Mouse (Mus musculus) cortical plate, adult 2 months (tissue): ENCODE results near the gene Sirt5. TPM values are rescaled to one million over a fixed set of nuclear protein-coding genes. Genes with fewer than 3 reads are reported as not detected.
A peak's percentile ranks its signal among the peaks of the same experiment; 100 is the strongest.

Source experiments
- H3K27ac ChIP-seq: fragments of 200-500 bp; 2 replicates; pipeline ENCODE4 v1.5.1; 2012; ENCODE audit warnings: low read length, control low read depth, inconsistent platforms; ENCODE audit not compliant: insufficient read depth
- H3K4me1 ChIP-seq: fragments of 200-500 bp; 2 replicates; pipeline ENCODE4 v1.6.1; 2011; ENCODE audit warnings: low read length; ENCODE audit not compliant: control insufficient read depth, insufficient read depth
- H3K4me3 ChIP-seq: fragments of 200-500 bp; 2 replicates; pipeline ENCODE4 v1.5.1; 2011; ENCODE audit warnings: mild to moderate bottlenecking, low read length, control low read depth; ENCODE audit not compliant: insufficient read depth
- CTCF ChIP-seq: fragments of 200-500 bp; IDR thresholded peaks from 2 replicates; pipeline ENCODE4 v1.5.1; 2011; ENCODE audit warnings: mild to moderate bottlenecking, control low read depth, low read length; ENCODE audit not compliant: insufficient read depth; ENCODE audit errors: extremely low read depth
- POLR2A ChIP-seq: fragments of 200-500 bp; IDR thresholded peaks from 2 replicates; pipeline ENCODE4 v1.6.1; 2011; ENCODE audit warnings: mild to moderate bottlenecking, low read length, control low read depth; ENCODE audit not compliant: insufficient read depth; ENCODE audit errors: extremely low read depth
- polyA plus RNA-seq: library from polyadenylated mRNA; depleted of rRNA; stranded (reverse); fragments of >200 nt; gene quantifications from 2 replicates; pipeline ENCODE4 v1.2.3, GENCODE M21; 2012

The Sirt5 gene
- polyA plus RNA-seq, 1 experiment, result 19.0 TPM

DNA sequence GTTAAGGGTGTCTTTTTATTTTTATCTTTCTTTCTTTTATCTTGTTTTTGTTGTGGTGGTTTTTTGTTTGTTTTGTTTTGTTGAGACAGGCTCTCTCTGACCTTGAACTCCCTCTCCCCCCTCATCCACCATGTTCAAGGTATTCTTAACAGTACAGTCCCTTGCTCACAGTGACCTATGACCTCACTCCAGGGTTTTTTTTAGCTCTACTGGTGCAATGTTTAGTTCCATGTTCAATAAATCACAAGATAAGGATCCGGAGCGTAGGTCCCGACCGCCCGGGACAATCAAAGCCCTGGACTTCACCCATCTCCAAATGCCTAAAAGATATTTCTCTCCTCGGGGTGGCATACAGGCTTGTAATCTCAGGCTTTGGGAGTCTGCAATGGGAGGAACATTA is 4.8 kb downstream of the Sirt5 start:
- Histone ChIP-seq H3K4me1 (peaks cover 2% of the 10 kb centered on the region), H3K27ac (no peak overlapping the region), H3K4me3 (no peak overlapping the region)
- no peak for TF ChIP-seq POLR2A
- TF ChIP-seq CTCF, result no peak

DNA sequence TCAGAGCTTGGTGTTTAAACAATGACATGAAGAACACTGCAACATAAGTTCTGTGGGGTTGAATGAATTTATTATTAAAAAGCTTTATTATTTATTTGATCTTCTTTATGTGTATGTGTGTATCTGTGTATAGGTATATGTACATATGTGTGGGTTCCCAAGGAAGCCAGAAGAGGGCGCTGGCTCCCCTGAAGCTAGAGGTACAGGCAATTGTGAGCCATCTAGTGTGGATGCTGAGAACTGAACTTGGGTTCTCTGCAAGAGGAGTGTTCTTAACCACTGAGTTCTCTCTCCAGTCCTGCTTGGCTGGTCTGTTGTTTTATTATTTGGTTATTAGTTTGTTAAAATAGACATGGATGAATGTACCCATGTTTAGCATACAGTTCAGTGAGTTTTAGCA is 7.6 kb downstream of the Sirt5 start:
- Histone ChIP-seq H3K27ac (no peak overlapping the region), H3K4me3 (no peak overlapping the region), H3K4me1 (no peaks in the 10 kb centered on the region)
- TF ChIP-seq CTCF, result no peak
- no peak for TF ChIP-seq POLR2A

DNA sequence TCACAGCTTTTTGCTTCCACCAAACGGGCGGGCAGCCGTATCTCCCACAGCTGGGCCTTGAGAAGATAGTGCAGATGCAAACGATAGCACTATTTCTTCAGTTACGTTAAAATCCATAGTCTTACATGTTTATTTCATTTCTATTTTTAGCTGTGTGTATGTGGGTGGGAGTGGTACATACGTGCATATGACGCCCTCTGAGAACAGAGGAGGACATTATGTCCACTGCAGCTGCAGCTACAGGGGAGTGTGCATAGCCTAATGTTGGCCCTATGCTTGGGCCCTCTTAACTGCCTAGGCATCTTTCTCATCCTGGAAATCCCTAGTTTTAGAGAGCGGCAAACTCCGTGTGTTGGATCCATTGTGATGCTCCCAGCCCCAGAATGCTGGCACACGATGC is 8.9 kb downstream of the Sirt5 start:
- H3K27ac ChIP-seq, result no peak overlapping the region
- H3K4me1 ChIP-seq, result no peaks in the 10 kb centered on the region
- TF ChIP-seq CTCF, result no peak
- TF ChIP-seq POLR2A, result no peak
- H3K4me3 ChIP-seq, result no peak overlapping the region

DNA sequence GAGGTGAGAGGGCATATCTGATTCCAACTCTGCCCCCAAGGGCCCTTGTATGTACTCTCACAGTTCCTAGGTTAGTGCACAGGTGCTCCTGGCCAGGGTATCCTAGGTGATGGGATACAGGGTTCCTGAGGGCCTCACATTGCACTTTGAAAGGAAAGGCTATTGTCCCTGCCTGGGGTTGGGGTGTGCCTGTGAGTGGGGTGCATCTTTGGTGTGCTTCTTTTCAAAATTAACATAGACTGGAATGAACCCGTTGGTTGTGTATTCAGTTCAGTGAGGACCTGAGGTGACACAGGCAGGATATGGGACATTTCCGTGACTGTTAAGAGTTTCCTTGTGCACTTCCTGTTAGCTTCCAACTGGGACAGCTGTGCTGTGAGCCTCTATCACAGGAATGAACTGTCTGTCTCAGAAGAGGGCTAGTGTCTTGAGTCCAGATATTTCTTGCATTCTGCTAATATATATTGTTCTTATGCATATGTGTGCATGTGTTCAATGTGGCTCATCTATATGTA is 9.7 kb downstream of the Sirt5 start:
- H3K27ac ChIP-seq, result no peak overlapping the region
- H3K4me3 ChIP-seq, result no peak overlapping the region
- no peak for TF ChIP-seq POLR2A
- H3K4me1 ChIP-seq, result no peaks in the 10 kb centered on the region

DNA sequence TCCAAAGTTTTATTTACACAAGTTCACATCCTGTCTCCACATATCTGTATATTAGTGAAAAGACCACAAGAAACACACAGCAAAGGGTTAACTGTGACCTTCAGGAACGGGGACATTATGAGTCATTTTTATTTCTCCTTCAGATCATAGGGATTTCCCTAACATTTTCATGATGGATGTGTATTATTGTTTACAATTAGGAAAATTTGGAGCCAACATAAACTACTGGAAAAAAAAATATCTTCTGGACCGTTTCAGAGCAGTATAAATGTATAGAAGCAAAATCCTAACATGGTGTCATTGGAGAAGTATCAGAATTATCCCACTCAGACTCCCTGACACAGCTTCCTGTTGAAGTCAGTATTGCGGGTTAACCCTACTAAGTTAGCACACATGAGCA is 14.7 kb downstream of the Sirt5 start:
- no peak overlapping the region for H3K27ac ChIP-seq
- TF ChIP-seq POLR2A, result no peak
- TF ChIP-seq CTCF, result no peak
- H3K4me3 ChIP-seq, result no peak overlapping the region
- no peaks in the 10 kb centered on the region for H3K4me1 ChIP-seq

DNA sequence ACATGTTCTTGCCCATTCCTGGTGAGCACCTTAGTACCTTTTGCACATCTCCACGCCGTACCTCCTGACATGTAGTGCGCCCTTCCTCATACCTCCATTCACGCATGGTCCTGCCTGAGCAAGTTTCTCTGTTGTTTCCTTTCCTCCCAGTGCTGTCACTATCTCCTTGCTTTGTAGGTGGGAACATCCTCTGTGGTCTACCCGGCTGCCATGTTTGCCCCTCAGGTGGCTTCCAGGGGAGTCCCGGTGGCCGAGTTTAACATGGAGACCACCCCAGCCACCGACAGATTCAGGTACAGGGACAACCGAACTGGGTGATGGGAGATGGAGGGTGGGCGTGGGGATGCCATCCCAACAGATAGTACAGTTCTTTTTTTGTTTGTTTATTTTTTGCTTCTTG is 20.0 kb downstream of the Sirt5 start:
- no peak for TF ChIP-seq POLR2A
- no peak for TF ChIP-seq CTCF

DNA sequence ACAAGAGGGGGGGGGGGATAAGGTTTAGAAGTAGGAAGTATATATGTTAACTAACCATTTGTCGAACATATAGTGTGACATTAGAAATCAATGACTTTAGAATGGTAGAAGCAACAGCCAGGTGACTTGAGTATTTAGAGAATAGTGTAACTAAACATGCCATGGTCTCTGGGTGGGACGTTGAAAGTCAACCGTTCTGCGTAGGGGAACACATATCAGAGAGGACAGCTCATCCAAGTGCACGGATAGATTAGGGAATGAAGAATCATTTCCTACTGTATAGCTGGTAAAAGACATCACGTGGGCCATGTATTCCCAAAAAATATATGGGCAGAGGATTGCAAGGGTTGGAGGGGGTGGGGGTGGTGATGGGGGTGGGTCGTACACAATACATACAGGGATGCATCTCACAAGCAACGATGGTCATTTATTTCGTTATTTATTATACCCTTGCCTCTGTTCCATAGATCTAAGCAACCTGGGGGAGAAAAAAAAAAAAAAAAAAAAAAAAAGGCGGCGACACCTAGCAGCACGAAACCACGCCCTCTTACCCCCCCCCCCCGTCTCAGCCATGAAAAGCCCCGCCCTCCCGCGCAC is 32.5 kb downstream of the Sirt5 start:
- no peak overlapping the region for H3K27ac ChIP-seq
- H3K4me1 ChIP-seq, result no peaks in the 10 kb centered on the region; the same call in none of the 2 replicates
- no peak for TF ChIP-seq POLR2A
- no peak for TF ChIP-seq CTCF
- H3K4me3 ChIP-seq, result peak overlapping the region; percentile 79; the same call in 1 of the 2 replicates

More for the DNA sequence above, 20.0 kb downstream of the Sirt5 start:
- no peaks in the 10 kb centered on the region for H3K4me1 ChIP-seq
- no peak overlapping the region for H3K4me3 ChIP-seq
- no peak overlapping the region for H3K27ac ChIP-seq

DNA sequence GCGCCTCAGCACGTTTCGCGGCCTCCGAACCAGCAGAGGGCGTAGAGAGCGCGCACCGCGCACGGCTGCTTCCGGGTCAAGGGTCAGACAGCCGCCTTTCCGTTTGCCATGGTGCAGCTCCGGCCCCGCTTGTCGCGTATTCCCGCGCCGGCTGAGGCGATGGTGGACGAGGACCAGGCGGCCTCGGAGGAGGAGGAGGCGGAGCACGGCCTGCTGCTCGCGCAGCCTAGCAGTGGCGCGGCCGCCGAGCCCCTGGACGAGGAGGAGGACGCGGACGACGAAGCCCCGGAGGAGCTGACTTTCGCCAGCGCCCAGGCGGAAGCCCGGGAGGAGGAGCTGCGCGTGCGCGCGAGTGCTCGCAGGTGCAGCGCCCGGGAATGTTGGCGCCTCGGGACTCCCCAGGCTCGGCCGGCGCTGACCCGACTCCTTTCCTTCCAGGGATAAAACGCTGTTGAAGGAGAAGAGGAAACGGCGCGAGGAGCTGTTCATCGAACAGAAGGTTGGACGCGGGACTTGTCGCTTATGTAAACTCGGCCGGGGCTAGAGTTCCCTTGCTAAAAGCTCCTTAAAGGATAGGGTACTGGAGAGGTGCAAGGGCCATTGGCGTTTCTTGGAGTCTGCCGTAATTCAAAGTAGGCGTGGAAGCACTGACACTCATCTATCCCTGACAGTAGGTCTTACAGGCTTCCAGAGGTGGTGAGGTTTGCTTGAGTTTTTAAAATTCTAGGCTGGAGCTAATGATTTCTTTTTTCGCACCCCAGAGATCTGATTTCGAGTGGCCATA is 33.2 kb downstream of the Sirt5 start, which contains the start of gene Nol7:
TSS of gene Nol7 (plus strand) at position 94 of the 784 bp plus-strand sequence.
- peak within 1 kb of the TSS; percentile 79 for H3K4me3 ChIP-seq
- H3K4me1 ChIP-seq, result no peaks in the 10 kb centered on the region; the same call in none of the 2 replicates
- peak within 1 kb of the TSS; percentile 96 for H3K27ac ChIP-seq
- peak; percentile 55 for TF ChIP-seq POLR2A
- peak; percentile 62 for TF ChIP-seq CTCF

DNA sequence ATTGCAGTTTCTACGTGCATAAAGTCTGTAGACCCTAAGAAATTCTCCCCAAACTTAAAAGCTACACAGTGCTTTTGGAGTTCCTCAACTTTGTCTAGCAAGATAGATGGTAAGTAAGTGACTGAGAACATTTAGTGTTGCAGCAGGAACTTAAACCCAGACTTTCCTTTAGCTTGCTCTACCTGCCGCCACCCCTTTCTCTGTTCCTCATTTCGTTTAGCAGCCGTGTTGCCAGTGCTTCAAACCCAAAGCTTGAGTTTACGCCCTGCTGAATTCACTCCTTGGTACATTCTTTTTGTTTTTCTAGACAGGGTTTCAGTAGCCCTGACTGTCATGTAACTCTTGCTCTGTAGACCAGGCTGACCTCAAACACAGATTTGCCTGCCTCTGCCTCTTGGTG is 34.3 kb downstream of the Sirt5 start:
- H3K4me3 ChIP-seq, result peak overlapping the region; percentile 79; the same call in 1 of the 2 replicates
- TF ChIP-seq POLR2A (no peak), CTCF (no peak)
- H3K4me1 ChIP-seq, result no peaks in the 10 kb centered on the region; the same call in none of the 2 replicates
- no peak overlapping the region for H3K27ac ChIP-seq

DNA sequence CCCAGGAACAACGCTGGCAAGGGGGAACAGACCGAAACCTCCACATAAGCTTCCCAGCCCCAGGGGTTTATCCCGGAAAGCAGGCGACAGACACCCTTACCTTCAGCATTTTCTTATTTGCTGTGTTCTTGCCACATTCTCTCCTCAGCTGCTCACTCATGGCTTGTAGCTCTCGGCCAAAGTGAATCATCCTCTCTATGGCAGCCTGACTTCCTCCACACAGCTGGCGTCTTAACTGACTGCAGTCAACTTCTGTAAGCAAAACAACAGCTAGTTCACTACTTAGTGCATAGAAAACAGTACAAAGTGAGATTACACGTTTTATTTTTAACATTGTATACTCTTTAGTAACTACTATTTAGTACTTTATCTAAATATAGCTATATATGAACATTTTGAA is 47.0 kb downstream of the Sirt5 start:
- TF ChIP-seq POLR2A (no peak), CTCF (no peak)
- no peak overlapping the region for H3K27ac ChIP-seq
- H3K4me1 ChIP-seq, result no peaks in the 10 kb centered on the region
- H3K4me3 ChIP-seq, result no peak overlapping the region
